Mouse (Mus musculus) kidney, postnatal 0 days (tissue): ENCODE results near the gene Acot7. TPM values are rescaled to one million over a fixed set of nuclear protein-coding genes. Genes with fewer than 3 reads are reported as not detected.
"Not testable (repeated sequence)": the region's sequence is repeated elsewhere in the genome, so short reads cannot be mapped to it uniquely, and the experiment has no call there.

Experiments
- ATAC-seq: fragments of 200-750 bp; cut with Nextera tagmentation; replicated peaks from 2 replicates; pipeline ENCODE4 v1.8.0; 2017; ENCODE audit warnings: low read depth, moderate number of reproducible peaks, moderate TSS enrichment, moderate library complexity; ENCODE audit not compliant: low FRiP score
- DNase-seq: peaks from one replicate; pipeline ENCODE4 v3.0.0-alpha.2; 2016; ENCODE audit warnings: low spot score
- H3K27ac ChIP-seq: fragments of 300-500 bp; sonication (generic); 2 replicates; pipeline ENCODE4 v1.5.1; 2014; ENCODE audit warnings: mild to moderate bottlenecking
- H3K27me3 ChIP-seq: fragments of 300-500 bp; sonication (generic); 2 replicates; pipeline ENCODE4 v1.6.1; 2014; ENCODE audit warnings: low read length, mixed read lengths; ENCODE audit not compliant: insufficient read depth
- H3K36me3 ChIP-seq: fragments of 300-500 bp; sonication (generic); 2 replicates; pipeline ENCODE4 v1.6.1; 2014; ENCODE audit warnings: low read length, mixed read lengths; ENCODE audit not compliant: insufficient read depth
- H3K4me1 ChIP-seq: fragments of 300-500 bp; sonication (generic); replicated peaks from 2 replicates; pipeline ENCODE4 v1.6.1; 2014; ENCODE audit warnings: antibody characterized with exemption, low read length, mixed read lengths; ENCODE audit not compliant: insufficient read depth
- H3K4me2 ChIP-seq: fragments of 300-500 bp; sonication (generic); 2 replicates; pipeline ENCODE4 v1.6.1; 2014; ENCODE audit warnings: mild to moderate bottlenecking, low read length, moderate library complexity, mixed read lengths
- H3K4me3 ChIP-seq: fragments of 300-500 bp; sonication (generic); replicated peaks from 2 replicates; pipeline ENCODE4 v1.5.1; 2014; ENCODE audit warnings: low read depth, low read length
- H3K9ac ChIP-seq: fragments of 300-500 bp; sonication (generic); 2 replicates; pipeline ENCODE4 v1.6.1; 2014; ENCODE audit warnings: low read depth, low read length
- H3K9me3 ChIP-seq: fragments of 300-500 bp; sonication (generic); replicated peaks from 2 replicates; pipeline ENCODE4 v1.6.1; 2016; ENCODE audit warnings: low read length, inconsistent platforms, mixed read lengths
- CTCF ChIP-seq: IDR thresholded peaks from 2 replicates; pipeline ENCODE4 v1.5.1; 2016; ENCODE audit warnings: antibody characterized with exemption, low read depth, mild to moderate bottlenecking, moderate library complexity
- WGBS: fragments of 180-500 bp; shearing (Covaris S2); extraction: QIAGEN DNeasy Blood & Tissue Kit; methylation state at CpG from one replicate; pipeline ENCODE4 v1.1.7; 2014; 5-methylcytosine and 5-hydroxymethylcytosine counted together
- polyA plus RNA-seq: library from polyadenylated mRNA; unstranded; fragments of >200 nt; fragmentation: Nextera tagmentation; extraction: Ambion mirVana; gene quantifications from 2 replicates; pipeline ENCODE4 v1.2.1, GENCODE M21; 2015

Gene Acot7
- polyA plus RNA-seq, 1 experiment from 2014 or later, result 56.4 TPM

- Histone ChIP-seq H3K27ac (no peak overlapping the region), H3K27me3 (no peaks in the 10 kb centered on the region), H3K36me3 (0 out of 2 replicates have a peak, but pooled peaks cover 3% of the 10 kb centered on the region), H3K4me3 (no peak overlapping the region), H3K9me3 (no peaks in the 10 kb centered on the region), H3K9ac (no peak overlapping the region), H3K4me2 (no peak overlapping the region), H3K4me1 (peaks cover 3% of the 10 kb centered on the region; the same call in 1 of the 2 replicates)
- 74% methylated on average over 13 of the region's 13 CpGs for WGBS
- ATAC-seq, result no peak
- no peak for DNase-seq
- no peak for TF ChIP-seq CTCF
Measured at GRCm38 (mm10) chr4:152226901-152227486, 49.1 kb downstream of the Acot7 start.

DNA sequence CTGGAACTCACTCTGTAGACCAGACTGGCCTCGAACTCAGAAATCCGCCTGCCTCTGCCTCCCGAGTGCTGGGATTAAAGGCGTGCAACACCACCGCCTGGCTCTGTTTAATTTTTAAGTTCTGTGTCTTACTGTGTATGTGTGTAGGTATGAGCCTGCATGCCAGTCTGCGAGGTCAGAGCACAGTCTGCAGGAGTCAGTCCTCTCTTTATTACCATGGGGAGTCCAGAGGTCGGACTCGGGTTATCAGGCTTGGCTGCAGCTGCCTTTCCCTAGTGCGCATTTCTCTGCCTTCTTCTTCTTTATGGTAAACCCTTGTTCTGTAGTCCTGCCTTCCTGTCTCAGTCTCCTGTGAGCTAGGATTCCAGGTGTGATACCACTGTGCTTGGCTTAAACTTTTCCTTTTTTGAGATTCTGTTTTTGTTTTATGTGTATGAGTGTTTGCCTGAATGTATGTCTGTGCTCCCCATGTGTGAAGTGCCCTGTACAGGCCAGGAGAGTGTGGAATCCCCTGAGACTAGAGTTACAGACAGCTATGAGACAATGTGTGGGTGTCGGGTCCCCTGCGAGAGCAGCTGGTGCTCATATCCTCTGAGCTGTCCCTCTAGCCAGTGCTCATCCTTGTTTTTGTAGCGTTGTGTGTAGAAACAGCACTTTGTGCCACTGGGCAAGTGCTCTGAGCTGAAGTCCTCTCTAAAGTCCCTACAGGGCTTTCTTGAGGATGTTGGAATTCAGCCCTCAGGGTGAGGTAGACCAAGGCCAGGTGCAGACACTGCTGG lies 50.0 kb downstream of the Acot7 start:
- H3K4me3 ChIP-seq, result no peak overlapping the region
- WGBS, result 63% methylated on average over 12 of the region's 12 CpGs
- no peaks in the 10 kb centered on the region for H3K27me3 ChIP-seq
- H3K9ac ChIP-seq, result no peak overlapping the region
- no peaks in the 10 kb centered on the region; the same call in 1 of the 2 replicates for H3K4me1 ChIP-seq
- no peak overlapping the region for H3K27ac ChIP-seq
- H3K36me3 ChIP-seq, result 0 out of 2 replicates have a peak, but pooled peaks cover 3% of the 10 kb centered on the region
- no peaks in the 10 kb centered on the region for H3K9me3 ChIP-seq
- H3K4me2 ChIP-seq, result no peak overlapping the region
- DNase-seq (no peak), ATAC-seq (no peak)
- no peak for TF ChIP-seq CTCF

DNA sequence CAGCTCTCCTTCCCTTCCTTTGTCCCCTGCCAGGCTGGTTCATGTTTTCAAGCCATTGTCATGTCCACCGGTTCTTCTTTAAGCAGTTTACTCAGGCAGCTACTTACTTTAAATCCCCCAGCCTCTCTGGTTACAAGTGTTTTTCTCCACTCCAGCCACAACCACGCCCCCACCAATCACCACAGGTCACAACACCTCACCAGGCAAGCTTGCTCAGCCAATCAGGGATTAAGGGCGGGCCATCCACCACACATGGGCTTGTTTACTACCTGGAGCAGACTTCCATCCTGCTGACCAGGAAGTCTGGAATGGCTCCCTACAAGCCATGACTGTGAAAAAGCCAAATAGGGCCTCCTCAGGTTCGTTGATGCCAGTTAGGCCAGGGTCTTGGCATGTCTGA lies 52.4 kb downstream of the Acot7 start:
- not testable (repeated sequence) for H3K27ac ChIP-seq, H3K4me1 ChIP-seq, H3K36me3 ChIP-seq, H3K9ac ChIP-seq, H3K27me3 ChIP-seq, H3K9me3 ChIP-seq, H3K4me2 ChIP-seq, ATAC-seq, DNase-seq, H3K4me3 ChIP-seq
- WGBS, result 46% methylated on average over 4 of the region's 4 CpGs

DNA sequence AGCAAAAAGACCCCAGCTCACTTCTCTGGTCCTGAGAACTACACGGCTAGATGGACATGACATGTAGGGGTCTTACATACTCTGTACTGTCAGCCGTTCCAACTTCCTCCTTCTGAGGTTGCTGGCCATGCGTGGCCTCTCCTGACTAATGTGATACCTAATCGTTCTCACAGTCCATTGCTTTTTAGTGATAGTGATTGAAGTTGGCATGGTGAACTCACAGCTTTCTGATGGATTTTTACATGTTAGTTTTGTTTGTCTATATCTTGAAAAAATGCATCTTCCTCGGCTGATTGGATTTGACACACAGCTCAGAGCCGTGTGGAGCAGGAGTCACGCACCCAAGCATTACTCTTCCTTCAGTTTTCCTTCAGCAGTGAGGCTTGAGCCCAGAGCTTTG lies 53.4 kb downstream of the Acot7 start:
- no peaks in the 10 kb centered on the region for H3K27me3 ChIP-seq
- no peak overlapping the region for H3K4me3 ChIP-seq
- DNase-seq, result no peak
- H3K36me3 ChIP-seq, result no peaks in the 10 kb centered on the region
- no peak overlapping the region for H3K27ac ChIP-seq
- H3K4me1 ChIP-seq, result no peaks in the 10 kb centered on the region; the same call in 1 of the 2 replicates
- H3K4me2 ChIP-seq, result no peak overlapping the region
- ATAC-seq, result no peak
- no peak for TF ChIP-seq CTCF
- 57% methylated on average over 7 of the region's 7 CpGs for WGBS
- H3K9me3 ChIP-seq, result no peaks in the 10 kb centered on the region
- H3K9ac ChIP-seq, result no peak overlapping the region

DNA sequence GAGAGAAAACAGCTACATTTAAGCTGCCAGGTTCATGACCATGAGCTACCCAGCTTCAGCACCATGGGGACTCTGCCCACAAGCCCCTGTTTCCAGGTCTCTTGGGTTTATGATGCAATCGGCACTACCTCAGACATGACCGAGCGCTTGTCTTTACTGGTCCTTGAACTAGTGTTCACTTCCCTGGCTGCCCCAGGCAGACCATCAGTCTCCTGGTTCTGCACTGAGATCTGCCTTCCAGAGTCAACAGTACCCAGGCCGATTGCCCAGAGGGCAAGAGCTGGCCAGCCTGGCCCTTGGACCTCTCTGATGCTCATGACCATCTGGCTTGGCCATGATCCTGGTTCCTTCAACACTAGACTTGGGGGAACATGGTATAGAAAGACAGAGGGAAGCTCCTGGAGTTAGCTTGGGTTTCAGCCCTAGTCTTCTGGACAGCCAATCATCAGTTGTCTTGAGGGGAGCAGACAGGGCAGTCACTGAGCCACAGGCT lies 54.5 kb downstream of the Acot7 start:
- ATAC-seq, result no peak

DNA sequence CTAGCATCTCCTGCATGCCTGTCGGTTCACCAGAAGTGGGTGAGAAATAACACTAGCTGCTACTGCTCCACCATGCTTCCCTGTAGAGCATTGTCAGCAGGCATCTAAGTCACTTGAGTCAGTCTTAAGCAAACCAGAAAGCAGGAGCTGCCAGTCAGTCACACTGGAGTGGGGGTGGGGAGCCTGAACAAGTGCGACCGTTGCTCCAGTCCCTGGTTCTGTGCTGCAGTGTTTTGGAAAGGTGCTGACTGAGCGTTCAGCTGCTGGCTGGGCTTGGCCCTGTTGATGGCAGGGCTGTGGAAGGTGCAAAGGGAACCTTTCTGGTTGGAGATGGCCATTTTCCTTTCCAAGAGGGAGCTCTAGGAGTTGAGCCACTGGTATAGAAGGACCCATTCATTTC lies 62.0 kb downstream of the Acot7 start:
- 77% methylated on average over 4 of the region's 4 CpGs for WGBS
- Histone ChIP-seq H3K27me3 (no peaks in the 10 kb centered on the region), H3K4me2 (no peak overlapping the region), H3K27ac (no peak overlapping the region), H3K4me1 (no peaks in the 10 kb centered on the region), H3K36me3 (0 out of 2 replicates have a peak, but pooled peaks cover 10% of the 10 kb centered on the region), H3K4me3 (no peak overlapping the region), H3K9me3 (no peaks in the 10 kb centered on the region), H3K9ac (no peak overlapping the region)
- no peak for DNase-seq
- no peak for ATAC-seq
- no peak for TF ChIP-seq CTCF

More for the DNA sequence above, 54.5 kb downstream of the Acot7 start:
- no peak for TF ChIP-seq CTCF
- Histone ChIP-seq H3K4me2 (no peak overlapping the region), H3K4me3 (no peak overlapping the region), H3K4me1 (no peaks in the 10 kb centered on the region; the same call in 1 of the 2 replicates), H3K36me3 (0 out of 2 replicates have a peak, but pooled peaks cover 4% of the 10 kb centered on the region), H3K27ac (no peak overlapping the region), H3K9ac (no peak overlapping the region), H3K27me3 (no peaks in the 10 kb centered on the region), H3K9me3 (no peaks in the 10 kb centered on the region)
- DNase-seq, result no peak
- WGBS, result 88% methylated on average over 4 of the region's 4 CpGs
